Mouse (Mus musculus): ENCODE measurements at regions not wholly inside any gene's neighbourhood (a gene's known extent, or its start where the extent isn't known, plus 50 kb on each side); places are given as distances from the start of the nearest gene placed in this dataset.

DNA sequence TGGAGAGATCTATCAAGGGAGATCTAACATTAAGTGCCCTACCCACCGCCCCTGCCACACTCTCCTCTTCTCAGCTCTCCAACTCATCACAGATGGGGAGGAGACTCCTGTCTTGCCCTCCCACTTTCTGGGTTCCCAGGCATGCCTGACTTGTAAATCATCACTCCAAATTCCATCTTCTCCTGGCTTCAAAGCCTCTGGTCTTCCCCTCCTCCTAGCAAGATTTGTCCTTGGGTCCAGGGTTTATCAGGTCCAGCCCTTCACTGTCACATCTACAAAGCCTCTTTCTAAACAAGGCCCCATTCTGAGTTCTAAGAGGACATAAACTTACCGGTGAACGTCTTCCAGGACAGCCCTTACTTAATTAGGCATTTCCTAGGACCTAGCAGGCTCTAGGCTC, 73.3 kb upstream of the Col5a1 start:
- Histone ChIP-seq H3K4me3 (no peak overlapping the region), H3K27me3 (no peaks in the 10 kb centered on the region), H3K4me2 (no peak overlapping the region), H3K4me1 (peaks cover 32% of the 10 kb centered on the region), H3K9ac (no peak overlapping the region), H3K27ac (peak overlapping the region; percentile 79), H3K36me3 (no peaks in the 10 kb centered on the region), H3K9me3 (no peaks in the 10 kb centered on the region)
- ATAC-seq (ENCODE audit: insufficient number of reproducible peaks, low FRiP score, low TSS enrichment, low read depth): 0 out of 2 replicates have a peak, but pooled peaks have one; percentile 8
- 26% methylated on average over 3 of the region's 3 CpGs for WGBS

GRCm38 (mm10) chr2:27813370-27813769, 72.9 kb upstream of the Col5a1 start:
- Histone ChIP-seq H3K4me1 (peaks cover 37% of the 10 kb centered on the region), H3K9me3 (no peaks in the 10 kb centered on the region), H3K4me3 (no peak overlapping the region), H3K27me3 (no peaks in the 10 kb centered on the region), H3K36me3 (no peaks in the 10 kb centered on the region), H3K4me2 (no peak overlapping the region), H3K27ac (peak overlapping the region; percentile 79), H3K9ac (no peak overlapping the region)
- WGBS: 18% methylated on average over 6 of the region's 6 CpGs
- ATAC-seq (ENCODE audit: insufficient number of reproducible peaks, low FRiP score, low TSS enrichment, low read depth): peak; percentile 90

DNA sequence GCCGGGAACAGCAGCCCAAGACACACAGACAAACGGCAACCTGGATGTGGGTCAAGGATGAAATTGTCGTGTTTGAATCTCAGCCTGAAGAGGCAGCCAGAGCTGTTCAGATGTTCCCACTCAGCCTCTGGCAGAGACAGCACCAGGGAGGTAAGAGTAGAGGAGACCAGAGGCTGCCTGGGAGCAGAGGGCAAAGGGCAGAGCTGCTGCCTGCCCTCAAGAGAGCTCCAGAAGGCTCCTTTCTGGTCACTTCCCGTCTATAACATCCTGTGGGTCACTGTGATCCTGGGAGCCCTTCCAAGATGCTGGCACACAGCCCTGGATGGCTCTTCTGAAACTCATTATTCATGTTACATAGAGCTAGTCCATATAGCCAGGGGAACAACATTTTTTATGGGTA, 67.6 kb upstream of the Col5a1 start:
- Histone ChIP-seq H3K9me3 (no peaks in the 10 kb centered on the region), H3K27me3 (no peaks in the 10 kb centered on the region), H3K36me3 (no peaks in the 10 kb centered on the region), H3K27ac (peak overlapping the region; percentile 81), H3K9ac (no peak overlapping the region), H3K4me3 (no peak overlapping the region), H3K4me2 (no peak overlapping the region), H3K4me1 (peaks cover 35% of the 10 kb centered on the region)
- WGBS: 30% methylated on average over 4 of the region's 4 CpGs
- ATAC-seq (ENCODE audit: insufficient number of reproducible peaks, low FRiP score, low TSS enrichment, low read depth): peak; percentile 61; the same call in 1 of the 2 replicates

- ATAC-seq (ENCODE audit: insufficient number of reproducible peaks, low FRiP score, low TSS enrichment, low read depth): no peak
Measured at GRCm38 (mm10) chr2:27826826-27827225, 59.4 kb upstream of the Col5a1 start.

GRCm38 (mm10) chr2:27827582-27827981, 58.6 kb upstream of the Col5a1 start:
- Histone ChIP-seq H3K36me3 (no peaks in the 10 kb centered on the region), H3K9ac (no peak overlapping the region), H3K27ac (peak overlapping the region; percentile 69), H3K4me3 (no peak overlapping the region), H3K27me3 (no peaks in the 10 kb centered on the region), H3K4me2 (no peak overlapping the region), H3K4me1 (peaks cover 32% of the 10 kb centered on the region), H3K9me3 (no peaks in the 10 kb centered on the region)
- WGBS: 87% methylated on average over 5 of the region's 5 CpGs
- ATAC-seq (ENCODE audit: insufficient number of reproducible peaks, low FRiP score, low TSS enrichment, low read depth): no peak

More at GRCm38 (mm10) chr2:27826826-27827225, 59.4 kb upstream of the Col5a1 start:
- WGBS: 68% methylated on average over 2 of the region's 2 CpGs
- Histone ChIP-seq H3K4me2 (no peak overlapping the region), H3K4me3 (no peak overlapping the region), H3K36me3 (no peaks in the 10 kb centered on the region), H3K9ac (no peak overlapping the region), H3K9me3 (no peaks in the 10 kb centered on the region), H3K4me1 (peaks cover 32% of the 10 kb centered on the region), H3K27ac (peak overlapping the region; percentile 69), H3K27me3 (no peaks in the 10 kb centered on the region)

DNA sequence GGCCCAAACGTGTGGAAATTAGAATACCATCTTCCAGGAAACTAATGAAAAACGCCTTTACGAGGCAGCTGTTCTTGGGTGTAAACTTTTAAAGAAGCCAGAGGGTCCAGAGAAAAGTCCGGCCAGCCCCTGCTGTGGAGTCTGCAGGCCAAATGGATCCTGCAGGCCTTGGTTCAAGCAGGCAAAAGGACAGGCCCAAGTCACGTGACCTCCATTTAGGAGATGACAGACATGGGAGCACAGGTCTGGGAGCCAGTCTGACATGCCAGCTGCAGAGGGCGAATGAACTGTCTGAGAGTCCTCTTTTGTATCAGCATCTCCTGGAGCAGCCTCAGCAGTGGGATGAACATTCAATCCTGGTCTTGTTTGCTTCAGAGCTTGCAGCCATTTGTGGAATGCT, 58.0 kb upstream of the Col5a1 start:
- Histone ChIP-seq H3K4me1 (peaks cover 32% of the 10 kb centered on the region), H3K9me3 (no peaks in the 10 kb centered on the region), H3K27ac (peak overlapping the region; percentile 69), H3K4me3 (no peak overlapping the region), H3K4me2 (no peak overlapping the region), H3K9ac (no peak overlapping the region), H3K27me3 (no peaks in the 10 kb centered on the region), H3K36me3 (no peaks in the 10 kb centered on the region)
- 45% methylated on average over 6 of the region's 6 CpGs for WGBS
- ATAC-seq (ENCODE audit: insufficient number of reproducible peaks, low FRiP score, low TSS enrichment, low read depth): no peak

- Histone ChIP-seq H3K4me1 (peaks cover 37% of the 10 kb centered on the region), H3K36me3 (no peaks in the 10 kb centered on the region), H3K27me3 (no peaks in the 10 kb centered on the region), H3K4me3 (no peak overlapping the region), H3K4me2 (no peak overlapping the region), H3K27ac (no peak overlapping the region), H3K9ac (no peak overlapping the region), H3K9me3 (no peaks in the 10 kb centered on the region)
- no peak for ATAC-seq (ENCODE audit: insufficient number of reproducible peaks, low FRiP score, low TSS enrichment, low read depth)
- 50% methylated on average over 5 of the region's 5 CpGs for WGBS
Measured at GRCm38 (mm10) chr2:27829551-27829950, 56.7 kb upstream of the Col5a1 start.

DNA sequence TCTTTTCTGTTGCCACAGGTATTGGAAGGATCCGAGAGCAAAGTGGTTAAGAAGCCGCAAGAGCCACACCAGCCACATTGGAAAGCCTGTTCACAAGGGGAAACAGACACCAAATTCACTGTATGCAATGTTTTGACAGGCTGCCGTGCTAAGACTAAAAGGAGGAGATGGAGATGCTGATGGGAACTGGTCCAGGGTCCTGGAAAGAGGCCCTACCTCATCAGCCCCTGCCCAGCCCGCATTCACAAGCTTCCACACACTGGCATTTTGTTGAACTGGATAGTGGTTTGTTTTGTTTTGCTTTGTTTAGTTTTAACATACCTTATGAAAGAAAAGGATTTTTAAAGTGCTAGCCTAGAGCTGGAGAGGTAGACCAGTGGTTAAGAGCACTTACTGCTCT, 51.3 kb upstream of the Col5a1 start:
- Histone ChIP-seq H3K27ac (peak overlapping the region; percentile 93), H3K27me3 (no peaks in the 10 kb centered on the region), H3K36me3 (no peaks in the 10 kb centered on the region), H3K4me1 (peaks cover 36% of the 10 kb centered on the region), H3K9ac (no peak overlapping the region), H3K4me3 (no peak overlapping the region), H3K9me3 (no peaks in the 10 kb centered on the region), H3K4me2 (no peak overlapping the region)
- no peak for ATAC-seq (ENCODE audit: insufficient number of reproducible peaks, low FRiP score, low TSS enrichment, low read depth)
- 67% methylated on average over 4 of the region's 4 CpGs for WGBS

DNA sequence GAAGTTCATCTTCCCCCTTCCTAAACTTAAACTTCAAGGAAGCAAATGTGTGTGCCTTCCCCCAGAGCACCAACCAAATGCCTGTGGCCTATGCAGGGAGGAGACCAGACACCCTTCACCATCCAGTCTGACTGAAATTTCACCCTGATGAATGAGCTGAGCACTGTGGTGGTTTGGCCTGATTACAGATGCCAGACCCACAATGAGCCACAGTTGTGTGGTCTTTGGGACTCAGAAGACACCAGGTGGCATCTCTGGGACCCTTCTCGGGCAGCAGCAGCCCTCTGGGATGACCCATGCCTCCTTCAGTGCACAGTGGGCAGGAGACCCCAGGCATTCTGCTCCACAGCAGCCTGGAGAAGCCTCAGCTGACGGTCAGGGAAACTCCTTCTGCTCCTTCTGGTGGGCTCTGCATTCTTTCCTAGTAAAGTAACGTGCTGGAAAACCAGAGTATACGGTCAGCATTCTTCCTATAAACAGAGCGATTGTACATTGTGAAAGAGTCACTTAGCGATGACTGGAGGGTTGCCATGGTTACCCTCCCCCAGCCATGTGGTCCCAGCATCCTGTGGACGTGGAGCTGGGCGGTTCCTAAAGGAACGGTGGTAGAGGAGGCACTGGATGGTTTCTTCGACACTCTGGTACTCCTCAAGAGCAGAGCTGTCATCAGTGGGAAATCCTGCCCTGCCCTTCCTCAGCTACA, 50.3 kb upstream of the Col5a1 start:
- H3K9ac ChIP-seq: no peak overlapping the region

More for the DNA sequence above, 50.3 kb upstream of the Col5a1 start:
- no peak overlapping the region for H3K4me3 ChIP-seq
- no peaks in the 10 kb centered on the region for H3K27me3 ChIP-seq
- WGBS: 23% methylated on average over 10 of the region's 10 CpGs
- H3K27ac ChIP-seq: peak overlapping the region; percentile 93
- 0 out of 2 replicates have a peak overlapping the region, but pooled peaks have one; percentile 15 for H3K4me2 ChIP-seq
- no peaks in the 10 kb centered on the region for H3K36me3 ChIP-seq
- H3K4me1 ChIP-seq: peaks cover 41% of the 10 kb centered on the region
- peak; percentile 85 for ATAC-seq (ENCODE audit: insufficient number of reproducible peaks, low FRiP score, low TSS enrichment, low read depth)
- H3K9me3 ChIP-seq: no peaks in the 10 kb centered on the region

All from limb, embryonic 15.5 days (tissue).